Mouse (Mus musculus): ENCODE measurements around the gene Kcnk13. TPM values are rescaled to one million over a fixed set of nuclear protein-coding genes. Genes with fewer than 3 reads are reported as not detected.

Gene Kcnk13
- polyA plus RNA-seq (2012; rRNA removed), result 0.19 and 0.27 TPM in 2 replicates

GRCm38 (mm10) chr12:99964301-99965202 lies at the start of gene Kcnk13:
Gene Kcnk13 (plus strand): TSS chr12:99964499.

GRCm38 (mm10) chr12:100109986-100110696 lies 145.8 kb downstream of the Kcnk13 start, which contains the start of gene Psmc1:
Gene Psmc1 (plus strand): TSS chr12:100110154.

Other genes with a start within 250 kb of the Kcnk13 start
- gene Efcab11, start 80.1 kb upstream of the Kcnk13 start, polyA plus RNA-seq (2012; rRNA removed), result 2.4 and 3.1 TPM in 2 replicates
- 15.5 and 17.9 TPM in 2 replicates for gene Tdp1, start 80.0 kb upstream of the Kcnk13 start, polyA plus RNA-seq (2012; rRNA removed)
- gene Psmc1, start 145.7 kb downstream of the Kcnk13 start, polyA plus RNA-seq (2012; rRNA removed), result 72.2 and 76.6 TPM in 2 replicates
- 3.8 and 4.1 TPM in 2 replicates for gene Nrde2, start 195.2 kb downstream of the Kcnk13 start, polyA plus RNA-seq (2012; rRNA removed)
- 100 and 104 TPM in 2 replicates for gene Calm1, start 234.9 kb downstream of the Kcnk13 start, polyA plus RNA-seq (2012; rRNA removed)